Mouse (Mus musculus) kidney, postnatal 10 days (tissue): ENCODE measurements at regions not wholly inside any gene's neighbourhood (a gene's known extent, or its start where the extent isn't known, plus 50 kb on each side); places are given as distances from the start of the nearest gene placed in this dataset.
A peak's percentile ranks its signal among the peaks of the same experiment; 100 is the strongest.
"Not testable (repeated sequence)": the region's sequence is repeated elsewhere in the genome, so short reads cannot be mapped to it uniquely, and the experiment has no call there.

Experiments
- DNase-seq: peaks from one replicate; pipeline ENCODE4 v3.0.0; 2021; ENCODE audit warnings: mixed read lengths

GRCm38 (mm10) chr3:38312834-38313233 is 171.8 kb downstream of the Ankrd50 start:
- DNase-seq: no peak

- peak; percentile 26 for DNase-seq
Observed at GRCm38 (mm10) chr3:38312121-38312520, 172.5 kb downstream of the Ankrd50 start.

GRCm38 (mm10) chr3:38299898-38300751 is 184.5 kb downstream of the Ankrd50 start:
- DNase-seq: peak; percentile 29

GRCm38 (mm10) chr3:38299236-38299897 is 185.3 kb downstream of the Ankrd50 start:
- no peak for DNase-seq

- no peak for DNase-seq
Observed at GRCm38 (mm10) chr3:38297499-38297898, 187.1 kb downstream of the Ankrd50 start.

- no peak for DNase-seq
Observed at GRCm38 (mm10) chr3:38289062-38289461, 195.6 kb downstream of the Ankrd50 start.

GRCm38 (mm10) chr3:38283687-38284124 is 200.9 kb downstream of the Ankrd50 start:
- peak; percentile 61 for DNase-seq

GRCm38 (mm10) chr3:38282891-38283290 is 201.8 kb downstream of the Ankrd50 start:
- DNase-seq: no peak

- no peak for DNase-seq
Observed at GRCm38 (mm10) chr3:38281683-38282082, 203.0 kb downstream of the Ankrd50 start.

GRCm38 (mm10) chr3:38280876-38281275 is 203.8 kb downstream of the Ankrd50 start:
- DNase-seq: no peak

- DNase-seq: no peak
Observed at GRCm38 (mm10) chr3:38280105-38280504, 204.5 kb downstream of the Ankrd50 start.

GRCm38 (mm10) chr3:38276948-38277504 is 207.6 kb downstream of the Ankrd50 start:
- DNase-seq: peak; percentile 34

- DNase-seq: peak; percentile 72
Observed at GRCm38 (mm10) chr3:38275321-38275720, 209.3 kb downstream of the Ankrd50 start.

- DNase-seq: no peak
Observed at GRCm38 (mm10) chr3:38270742-38271141, 213.9 kb downstream of the Ankrd50 start.

GRCm38 (mm10) chr3:38268226-38268625 is 216.4 kb downstream of the Ankrd50 start:
- no peak for DNase-seq

GRCm38 (mm10) chr3:38263261-38264141 is 221.1 kb downstream of the Ankrd50 start:
- no peak for DNase-seq

GRCm38 (mm10) chr3:38261326-38262075 is 223.1 kb downstream of the Ankrd50 start:
- DNase-seq: no peak

GRCm38 (mm10) chr3:38259223-38259622 is 225.4 kb downstream of the Ankrd50 start:
- not testable (repeated sequence) for DNase-seq

GRCm38 (mm10) chr3:38257843-38258290 is 226.8 kb downstream of the Ankrd50 start:
- no peak for DNase-seq

- no peak for DNase-seq
Observed at GRCm38 (mm10) chr3:38257076-38257842, 227.4 kb downstream of the Ankrd50 start.

- DNase-seq: peak; percentile 66
Observed at GRCm38 (mm10) chr3:38255674-38256073, 229.0 kb downstream of the Ankrd50 start.
